Mouse (Mus musculus) G1E (cell line): ENCODE data around the gene Krt39.

Source experiments
- CTCF ChIP-seq: IDR thresholded peaks from 2 replicates; pipeline ENCODE4 v1.5.1; 2012; ENCODE audit warnings: low read depth, low read length, inconsistent platforms, mixed read lengths
- GATA1 ChIP-seq: IDR thresholded peaks from 2 replicates; pipeline ENCODE4 v1.6.1; 2012; ENCODE audit warnings: borderline replicate concordance, low read length, inconsistent platforms, mixed read lengths

DNA sequence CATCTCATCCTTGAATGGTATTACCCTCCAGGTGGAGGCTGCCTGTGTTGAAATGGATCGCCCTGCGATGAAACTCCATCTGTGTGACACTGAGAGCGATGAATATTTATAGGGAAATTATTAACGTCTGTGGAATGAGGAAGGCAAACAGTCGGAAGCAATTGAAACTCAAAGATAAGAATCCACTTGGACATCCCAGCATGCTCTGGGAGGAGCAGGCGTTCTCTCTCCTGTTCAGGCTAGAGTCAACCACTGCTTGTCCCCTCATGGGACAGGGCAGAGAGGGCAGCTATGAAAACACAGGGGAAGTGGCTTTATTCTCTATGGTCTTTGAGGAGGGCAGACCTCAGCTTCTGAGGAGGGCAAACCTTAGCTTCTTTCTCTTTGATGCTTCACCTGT lies 47.7 kb downstream of the Krt39 start:
- TF ChIP-seq CTCF (no peak), GATA1 (no peak)
